In genomic region chr10:99268421-99269300, GRCm38 (mm10) we compare ENCODE assay signal across 8 mouse cellular contexts. TPM values are rescaled to one million over a fixed set of nuclear protein-coding genes. Genes with fewer than 3 reads are reported as not detected.
DNase-seq lines count a peak whose midpoint lies in the region; ATAC-seq lines count a peak whose summit lies in the region.

No protein-coding gene starts in this region.

- no peaks in the 10 kb centered on the region for H3K9me3 ChIP-seq in forebrain, embryonic 15.5 days
- H3K9me3 ChIP-seq in hindbrain, embryonic 10.5 days: no peaks in the 10 kb centered on the region

- peaks cover 11% of the 10 kb centered on the region; the same call in 1 of the 2 replicates for H3K27me3 ChIP-seq in forebrain, embryonic 15.5 days
- peaks cover 47% of the 10 kb centered on the region for H3K27me3 ChIP-seq in hindbrain, embryonic 10.5 days (ENCODE audit: insufficient read depth, poor library complexity, severe bottlenecking)

- no peaks in the 10 kb centered on the region for H3K36me3 ChIP-seq in forebrain, embryonic 15.5 days
- peaks cover 8% of the 10 kb centered on the region for H3K36me3 ChIP-seq in hindbrain, embryonic 10.5 days

- peak; percentile 72 for DNase-seq in CD4-positive helper T cell, adult 2 months (ENCODE audit: low read depth, low spot score)
- peak; percentile 74 for DNase-seq in adrenal gland, adult 8-10 months
- peak; percentile 59 for DNase-seq in hindbrain, embryonic 10.5 days (ENCODE audit: low spot score)
- DNase-seq in left cerebral cortex, postnatal 36 days (ENCODE audit: low spot score in 2 of 2): peak; percentile 33 to 46
- peak; percentile 35 for DNase-seq in spleen, adult 12 weeks (ENCODE audit: low spot score)
- DNase-seq in urinary bladder, adult 2 months (ENCODE audit: low spot score): no peak

- peak; percentile 54; the same call in 1 of the 2 replicates for ATAC-seq in forebrain, embryonic 15.5 days (replicated peaks)
- ATAC-seq in megakaryocyte progenitor cell, adult 5-6 weeks (replicated peaks; ENCODE audit: poor library complexity): peak; percentile 56

- peak overlapping the region; percentile 19; the same call in 1 of the 2 replicates for H3K4me2 ChIP-seq in forebrain, embryonic 15.5 days (replicated peaks)

- intact Hi-C loops in left cerebral cortex, postnatal 36 days (cut with DNase I): no loop called here

- peak overlapping the region; percentile 59 for H3K27ac ChIP-seq in forebrain, embryonic 15.5 days (replicated peaks)
- H3K27ac ChIP-seq in hindbrain, embryonic 10.5 days: peak overlapping the region; percentile 79

- H3K4me3 ChIP-seq in forebrain, embryonic 15.5 days: no peak overlapping the region
- peak overlapping the region; percentile 20 for H3K4me3 ChIP-seq in hindbrain, embryonic 10.5 days

- WGBS in forebrain, embryonic 15.5 days: 14% methylated on average over 19 of the region's 19 CpGs
- WGBS in hindbrain, embryonic 10.5 days: 29% methylated on average over 19 of the region's 19 CpGs

- peak overlapping the region; percentile 10; the same call in 1 of the 2 replicates for H3K9ac ChIP-seq in forebrain, embryonic 15.5 days (replicated peaks)

- H3K4me1 ChIP-seq in forebrain, embryonic 15.5 days: peaks cover 45% of the 10 kb centered on the region
- H3K4me1 ChIP-seq in hindbrain, embryonic 10.5 days (replicated peaks): peaks cover 72% of the 10 kb centered on the region

RNA-seq across cellular contexts. Expression of gene Dusp6, which starts 5.6 kb away (rescaled TPM):
- total RNA-seq in adrenal gland, adult 8-10 months (2022): 100 to 1,000 TPM in 3 of 4 experiments, 10 to 100 TPM in 1; 88.6 to 238 (median 129) TPM
- polyA plus RNA-seq in forebrain, embryonic 15.5 days (2015; fragmentation: Nextera tagmentation; extraction: Ambion mirVana): 33.3 and 36.4 TPM in 2 replicates
- 38.2 and 63.0 TPM in 2 replicates for polyA plus RNA-seq in hindbrain, embryonic 10.5 days (2016; fragmentation: Nextera tagmentation; extraction: Ambion mirVana)
- total RNA-seq in left cerebral cortex, postnatal 36 days (2021): 100 to 1,000 TPM in 1 of 2 experiments, 10 to 100 TPM in 1; 72.3 to 107 TPM
- total RNA-seq in megakaryocyte progenitor cell, adult 5-6 weeks (2015): 23.6 and 24.7 TPM in 2 replicates
- 19.7 and 19.9 TPM in 2 replicates for total RNA-seq in megakaryocyte progenitor cell, adult 5-6 weeks (2017)
- 27.4 and 29.3 TPM in 2 replicates for polyA plus RNA-seq in urinary bladder, adult 2 months (2012; rRNA removed)
